Mouse (Mus musculus) spleen, adult 18-20 months (tissue): ENCODE data around the gene Slc2a9.

ENCODE experiments used
- DNase-seq, 2 experiments: peaks; one replicate each; pipeline ENCODE4 v3.0.0; 2022; ENCODE audit warnings: mixed read lengths in 2 of 2

The Slc2a9 gene

GRCm38 (mm10) chr5:38366650-38367470, 136.1 kb downstream of the Slc2a9 start:
- no peak for DNase-seq

- no peak for DNase-seq
These were observed 137.4 kb downstream of the Slc2a9 start for GRCm38 (mm10) chr5:38365521-38365920.

GRCm38 (mm10) chr5:38364396-38364795, 138.5 kb downstream of the Slc2a9 start:
- no peak for DNase-seq

- DNase-seq = no peak
These were observed 143.2 kb downstream of the Slc2a9 start for GRCm38 (mm10) chr5:38359716-38360115.

- DNase-seq = no peak
These were observed 146.0 kb downstream of the Slc2a9 start for GRCm38 (mm10) chr5:38356927-38357326.

- no peak for DNase-seq
These were observed 152.5 kb downstream of the Slc2a9 start for GRCm38 (mm10) chr5:38350351-38350929.

GRCm38 (mm10) chr5:38346646-38347432, 156.1 kb downstream of the Slc2a9 start:
- no peak for DNase-seq

GRCm38 (mm10) chr5:38343101-38343500, 159.8 kb downstream of the Slc2a9 start:
- no peak for DNase-seq

- no peak for DNase-seq
These were observed 168.4 kb downstream of the Slc2a9 start for GRCm38 (mm10) chr5:38334582-38334981.

- DNase-seq = no peak
These were observed 169.6 kb downstream of the Slc2a9 start for GRCm38 (mm10) chr5:38333381-38333780.

- no peak for DNase-seq
These were observed 183.8 kb downstream of the Slc2a9 start, which contains the start of gene Drd5 for GRCm38 (mm10) chr5:38318966-38319786. TSS of gene Drd5 (plus strand) at chr5:38319367.

GRCm38 (mm10) chr5:38309795-38310194, 193.1 kb downstream of the Slc2a9 start:
- no peak for DNase-seq

GRCm38 (mm10) chr5:38308873-38309272, 194.1 kb downstream of the Slc2a9 start:
- peak; percentile 27 to 62 for DNase-seq

GRCm38 (mm10) chr5:38307255-38308101, 195.5 kb downstream of the Slc2a9 start:
- peak; percentile 68 to 85 for DNase-seq

- no peak for DNase-seq
These were observed 197.7 kb downstream of the Slc2a9 start for GRCm38 (mm10) chr5:38305241-38305640.

- DNase-seq = no peak
These were observed 200.3 kb downstream of the Slc2a9 start for GRCm38 (mm10) chr5:38302651-38303050.

- no peak for DNase-seq
These were observed 201.1 kb downstream of the Slc2a9 start for GRCm38 (mm10) chr5:38301761-38302411.
